Mouse (Mus musculus): Measurements from ENCODE around the gene Gm29427. TPM values are rescaled to one million over a fixed set of nuclear protein-coding genes. Genes with fewer than 3 reads are reported as not detected.

Gm29427 gene
- polyA plus RNA-seq, 1 experiment from 2014 or later = not detected

- Histone ChIP-seq H3K9ac (ENCODE audit: low read depth, low read length) (no peak overlapping the region), H3K36me3 (ENCODE audit: control insufficient read depth, insufficient read depth, low read length) (no peaks in the 10 kb centered on the region), H3K4me3 (ENCODE audit: low read depth, low read length) (no peak overlapping the region), H3K9me3 (replicated peaks; ENCODE audit: control insufficient read depth, low read length) (no peaks in the 10 kb centered on the region), H3K27me3 (ENCODE audit: control insufficient read depth, insufficient read depth, low read length) (no peaks in the 10 kb centered on the region), H3K27ac (ENCODE audit: low read depth, low read length) (0 out of 2 replicates have a peak overlapping the region, but pooled peaks have one; percentile 1), H3K4me1 (ENCODE audit: control insufficient read depth, insufficient read depth, low read length) (peaks cover 15% of the 10 kb centered on the region), H3K4me2 (no peak overlapping the region)
- no peak for ATAC-seq (replicated peaks; ENCODE audit: insufficient number of reproducible peaks, low FRiP score, low TSS enrichment)
- WGBS (ENCODE audit: insufficient replicate concordance) = 54% methylated on average over 2 of the region's 2 CpGs
Measured at GRCm38 (mm10) chr1:130744217-130744616, 28.6 kb upstream of the Gm29427 start.

GRCm38 (mm10) chr1:130743775-130744174, 28.2 kb upstream of the Gm29427 start:
- H3K4me2 ChIP-seq = no peak overlapping the region
- H3K27me3 ChIP-seq (ENCODE audit: control insufficient read depth, insufficient read depth, low read length) = no peaks in the 10 kb centered on the region
- H3K27ac ChIP-seq (ENCODE audit: low read depth, low read length) = peak overlapping the region; percentile 29; the same call in 1 of the 2 replicates
- peaks cover 15% of the 10 kb centered on the region for H3K4me1 ChIP-seq (ENCODE audit: control insufficient read depth, insufficient read depth, low read length)
- H3K9me3 ChIP-seq (replicated peaks; ENCODE audit: control insufficient read depth, low read length) = no peaks in the 10 kb centered on the region
- WGBS (ENCODE audit: insufficient replicate concordance) = 61% methylated on average over 1 of the region's 1 CpGs
- H3K4me3 ChIP-seq (ENCODE audit: low read depth, low read length) = no peak overlapping the region
- no peaks in the 10 kb centered on the region for H3K36me3 ChIP-seq (ENCODE audit: control insufficient read depth, insufficient read depth, low read length)
- ATAC-seq (replicated peaks; ENCODE audit: insufficient number of reproducible peaks, low FRiP score, low TSS enrichment) = no peak
- no peak overlapping the region for H3K9ac ChIP-seq (ENCODE audit: low read depth, low read length)

GRCm38 (mm10) chr1:130742201-130742600, 26.6 kb upstream of the Gm29427 start:
- ATAC-seq (replicated peaks; ENCODE audit: insufficient number of reproducible peaks, low FRiP score, low TSS enrichment) = no peak
- Histone ChIP-seq H3K9me3 (replicated peaks; ENCODE audit: control insufficient read depth, low read length) (no peaks in the 10 kb centered on the region), H3K36me3 (ENCODE audit: control insufficient read depth, insufficient read depth, low read length) (no peaks in the 10 kb centered on the region), H3K27me3 (ENCODE audit: control insufficient read depth, insufficient read depth, low read length) (no peaks in the 10 kb centered on the region), H3K4me1 (ENCODE audit: control insufficient read depth, insufficient read depth, low read length) (peaks cover 16% of the 10 kb centered on the region), H3K9ac (ENCODE audit: low read depth, low read length) (no peak overlapping the region), H3K27ac (ENCODE audit: low read depth, low read length) (peak overlapping the region; percentile 91), H3K4me2 (no peak overlapping the region), H3K4me3 (ENCODE audit: low read depth, low read length) (no peak overlapping the region)
- WGBS (ENCODE audit: insufficient replicate concordance) = 80% methylated on average over 7 of the region's 7 CpGs

- Histone ChIP-seq H3K36me3 (ENCODE audit: control insufficient read depth, insufficient read depth, low read length) (no peaks in the 10 kb centered on the region), H3K4me1 (ENCODE audit: control insufficient read depth, insufficient read depth, low read length) (peaks cover 17% of the 10 kb centered on the region), H3K9ac (ENCODE audit: low read depth, low read length) (peak overlapping the region; percentile 72), H3K4me2 (peak overlapping the region; percentile 52), H3K27ac (ENCODE audit: low read depth, low read length) (peak overlapping the region; percentile 91), H3K9me3 (replicated peaks; ENCODE audit: control insufficient read depth, low read length) (no peaks in the 10 kb centered on the region), H3K4me3 (ENCODE audit: low read depth, low read length) (peak overlapping the region; percentile 16), H3K27me3 (ENCODE audit: control insufficient read depth, insufficient read depth, low read length) (no peaks in the 10 kb centered on the region)
- WGBS (ENCODE audit: insufficient replicate concordance) = 33% methylated on average over 15 of the region's 15 CpGs
- ATAC-seq (replicated peaks; ENCODE audit: insufficient number of reproducible peaks, low FRiP score, low TSS enrichment) = peak; percentile 96
Measured at GRCm38 (mm10) chr1:130740781-130741720, 25.5 kb upstream of the Gm29427 start.

- Histone ChIP-seq H3K4me3 (ENCODE audit: low read depth, low read length) (peak overlapping the region; percentile 16), H3K4me1 (ENCODE audit: control insufficient read depth, insufficient read depth, low read length) (peaks cover 17% of the 10 kb centered on the region)
- ATAC-seq (replicated peaks; ENCODE audit: insufficient number of reproducible peaks, low FRiP score, low TSS enrichment) = no peak
Measured at GRCm38 (mm10) chr1:130740227-130740648, 24.6 kb upstream of the Gm29427 start.

GRCm38 (mm10) chr1:130739636-130740035, 24.0 kb upstream of the Gm29427 start:
- Histone ChIP-seq H3K4me1 (ENCODE audit: control insufficient read depth, insufficient read depth, low read length) (peaks cover 17% of the 10 kb centered on the region), H3K9ac (ENCODE audit: low read depth, low read length) (no peak overlapping the region), H3K4me2 (peak overlapping the region; percentile 52), H3K27ac (ENCODE audit: low read depth, low read length) (no peak overlapping the region), H3K4me3 (ENCODE audit: low read depth, low read length) (no peak overlapping the region), H3K36me3 (ENCODE audit: control insufficient read depth, insufficient read depth, low read length) (no peaks in the 10 kb centered on the region), H3K27me3 (ENCODE audit: control insufficient read depth, insufficient read depth, low read length) (no peaks in the 10 kb centered on the region), H3K9me3 (replicated peaks; ENCODE audit: control insufficient read depth, low read length) (no peaks in the 10 kb centered on the region)
- ATAC-seq (replicated peaks; ENCODE audit: insufficient number of reproducible peaks, low FRiP score, low TSS enrichment) = no peak
- WGBS (ENCODE audit: insufficient replicate concordance) = 67% methylated on average over 3 of the region's 3 CpGs

More at GRCm38 (mm10) chr1:130740227-130740648, 24.6 kb upstream of the Gm29427 start:
- no peaks in the 10 kb centered on the region for H3K27me3 ChIP-seq (ENCODE audit: control insufficient read depth, insufficient read depth, low read length)
- 57% methylated on average over 4 of the region's 4 CpGs for WGBS (ENCODE audit: insufficient replicate concordance)
- peak overlapping the region; percentile 91 for H3K27ac ChIP-seq (ENCODE audit: low read depth, low read length)
- H3K9ac ChIP-seq (ENCODE audit: low read depth, low read length) = peak overlapping the region; percentile 72
- no peaks in the 10 kb centered on the region for H3K9me3 ChIP-seq (replicated peaks; ENCODE audit: control insufficient read depth, low read length)
- H3K4me2 ChIP-seq = peak overlapping the region; percentile 52
- H3K36me3 ChIP-seq (ENCODE audit: control insufficient read depth, insufficient read depth, low read length) = no peaks in the 10 kb centered on the region

- H3K9me3 ChIP-seq (replicated peaks; ENCODE audit: control insufficient read depth, low read length) = no peaks in the 10 kb centered on the region
- WGBS (ENCODE audit: insufficient replicate concordance) = 77% methylated on average over 3 of the region's 3 CpGs
- no peaks in the 10 kb centered on the region for H3K27me3 ChIP-seq (ENCODE audit: control insufficient read depth, insufficient read depth, low read length)
- no peak for ATAC-seq (replicated peaks; ENCODE audit: insufficient number of reproducible peaks, low FRiP score, low TSS enrichment)
- no peak overlapping the region for H3K27ac ChIP-seq (ENCODE audit: low read depth, low read length)
- H3K4me1 ChIP-seq (ENCODE audit: control insufficient read depth, insufficient read depth, low read length) = peaks cover 16% of the 10 kb centered on the region
- H3K4me3 ChIP-seq (ENCODE audit: low read depth, low read length) = no peak overlapping the region
- no peak overlapping the region; the same call in 1 of the 2 replicates for H3K4me2 ChIP-seq
- H3K9ac ChIP-seq (ENCODE audit: low read depth, low read length) = no peak overlapping the region
- H3K36me3 ChIP-seq (ENCODE audit: control insufficient read depth, insufficient read depth, low read length) = no peaks in the 10 kb centered on the region
Measured at GRCm38 (mm10) chr1:130738551-130739106, 23.0 kb upstream of the Gm29427 start.

GRCm38 (mm10) chr1:130737916-130738315, 22.3 kb upstream of the Gm29427 start:
- Histone ChIP-seq H3K4me3 (ENCODE audit: low read depth, low read length) (no peak overlapping the region), H3K27ac (ENCODE audit: low read depth, low read length) (no peak overlapping the region), H3K4me1 (ENCODE audit: control insufficient read depth, insufficient read depth, low read length) (peaks cover 16% of the 10 kb centered on the region), H3K4me2 (no peak overlapping the region), H3K9me3 (replicated peaks; ENCODE audit: control insufficient read depth, low read length) (no peaks in the 10 kb centered on the region), H3K36me3 (ENCODE audit: control insufficient read depth, insufficient read depth, low read length) (no peaks in the 10 kb centered on the region), H3K9ac (ENCODE audit: low read depth, low read length) (no peak overlapping the region), H3K27me3 (ENCODE audit: control insufficient read depth, insufficient read depth, low read length) (no peaks in the 10 kb centered on the region)
- WGBS (ENCODE audit: insufficient replicate concordance) = 88% methylated on average over 7 of the region's 7 CpGs
- ATAC-seq (replicated peaks; ENCODE audit: insufficient number of reproducible peaks, low FRiP score, low TSS enrichment) = no peak

All from heart, embryonic 11.5 days (tissue).